Mouse (Mus musculus) B cell, adult 2 months (primary cell): ENCODE measurements at regions not wholly inside any gene's neighbourhood (a gene's known extent, or its start where the extent isn't known, plus 50 kb on each side); places are given as distances from the start of the nearest gene placed in this dataset.

Experiments
- DNase-seq, 2 experiments: peaks; one replicate each; pipeline ENCODE4 v3.0.0; 2022

DNA sequence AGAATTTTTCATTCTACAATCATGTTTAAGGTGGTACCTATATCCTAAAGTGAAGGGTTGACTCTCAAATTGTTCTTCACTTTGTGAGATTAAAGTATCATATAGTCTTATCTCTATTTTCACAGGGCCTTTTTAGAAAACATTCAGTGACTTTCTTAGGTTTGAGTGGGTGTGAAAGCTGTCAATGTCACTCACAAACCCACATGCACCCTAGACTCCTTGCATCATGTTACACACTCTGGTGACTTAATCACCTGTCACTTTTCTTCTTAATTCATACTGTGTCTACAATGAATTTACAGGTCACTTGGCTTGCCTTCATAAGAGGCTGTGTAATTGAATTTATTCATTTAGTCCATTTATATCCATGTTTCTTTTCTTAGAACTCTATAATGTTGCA lies 1026.8 kb upstream of the Alcam start:
- no peak for DNase-seq

DNA sequence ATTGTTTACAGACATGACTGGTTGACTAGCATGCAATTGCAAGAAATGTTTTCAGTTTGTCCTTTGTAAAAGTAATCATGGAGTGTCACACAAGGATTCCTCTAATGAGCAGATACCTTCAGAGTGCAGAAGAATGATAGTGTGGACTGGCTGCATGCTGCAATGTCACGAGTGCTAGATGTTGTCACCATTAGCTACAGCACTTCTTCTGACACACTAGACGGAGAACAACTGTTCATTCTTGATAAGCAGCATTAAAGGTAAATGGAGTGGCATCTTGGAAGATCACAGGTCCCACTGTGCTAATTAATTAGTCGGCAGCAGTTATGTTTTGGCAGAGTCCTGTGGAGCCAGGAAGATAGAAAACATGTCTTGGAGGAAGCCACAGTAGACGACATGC lies 985.6 kb upstream of the Alcam start:
- no peak for DNase-seq

DNA sequence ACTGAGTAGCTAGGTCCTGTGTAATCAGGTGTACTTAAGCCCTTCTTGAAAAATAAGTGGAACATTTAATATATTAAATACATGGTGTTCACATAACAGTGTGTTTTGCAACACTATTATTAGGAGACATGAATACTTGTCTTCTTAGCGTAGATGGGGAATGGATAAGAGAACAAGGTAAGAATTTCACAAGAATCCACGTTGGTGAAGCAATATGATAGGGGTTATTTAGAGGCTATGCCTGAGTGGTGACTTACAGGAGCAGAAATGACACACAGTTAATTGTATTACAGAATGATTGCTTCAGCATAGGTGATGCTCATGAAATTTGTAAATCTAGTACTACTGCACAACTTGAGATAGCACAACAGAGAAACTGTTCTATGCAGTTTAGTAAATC lies 964.5 kb upstream of the Alcam start:
- DNase-seq: no peak

DNA sequence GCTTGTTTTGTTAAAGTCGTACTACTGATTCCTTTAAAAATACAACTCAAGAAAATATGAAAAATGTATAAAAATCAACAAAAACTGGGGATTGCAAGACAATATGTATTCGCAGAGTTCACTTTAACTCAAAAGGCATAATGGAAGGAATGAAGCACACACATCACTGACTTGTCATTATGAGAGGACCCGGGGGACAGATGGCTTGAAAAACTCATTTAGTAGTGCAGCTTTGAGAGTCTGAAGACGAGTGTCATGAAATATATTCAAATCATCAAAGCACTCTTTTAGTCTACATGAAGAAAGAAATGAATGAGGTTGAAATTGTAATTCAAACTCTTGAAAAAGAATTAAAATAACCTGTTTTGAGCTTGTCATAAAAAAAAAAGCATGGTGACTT lies 931.3 kb upstream of the Alcam start:
- DNase-seq: no peak

DNA sequence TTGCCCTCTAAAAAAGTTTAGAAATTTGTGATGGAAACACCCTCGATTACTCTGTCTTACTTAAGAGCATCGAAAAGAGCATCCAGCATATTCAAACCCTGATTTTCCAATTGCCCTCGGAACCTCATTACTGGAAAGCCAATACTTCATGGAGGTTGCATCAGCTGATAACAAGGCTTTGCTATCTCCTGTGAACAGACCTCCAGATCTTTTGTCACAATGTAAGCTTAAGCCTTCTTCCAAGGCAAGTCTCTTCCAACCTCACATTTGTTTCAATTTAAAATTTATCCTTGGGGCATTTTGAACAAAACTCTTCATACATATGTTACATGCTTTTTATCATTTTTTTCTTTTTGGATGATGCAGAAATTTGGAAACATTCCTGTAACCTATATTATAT lies 888.3 kb upstream of the Alcam start:
- DNase-seq: no peak

DNA sequence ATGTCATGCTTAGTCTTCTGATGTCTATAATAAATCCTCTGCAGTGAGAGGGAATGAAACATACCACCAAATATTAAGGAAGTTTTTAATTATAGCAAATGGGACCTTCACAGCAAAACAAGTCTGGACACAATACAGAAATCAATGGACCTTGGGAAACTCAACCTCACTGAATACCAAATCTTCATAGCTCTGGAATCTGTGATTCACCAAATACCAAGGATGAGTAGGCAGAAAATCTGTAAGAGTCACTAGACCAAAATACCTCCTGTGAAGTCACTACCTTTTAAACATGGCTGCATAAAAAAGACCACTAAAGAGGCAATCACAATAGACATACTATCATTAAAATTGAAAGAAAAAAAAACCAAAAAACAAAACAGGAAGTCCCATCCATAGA lies 872.5 kb upstream of the Alcam start:
- DNase-seq: no peak

DNA sequence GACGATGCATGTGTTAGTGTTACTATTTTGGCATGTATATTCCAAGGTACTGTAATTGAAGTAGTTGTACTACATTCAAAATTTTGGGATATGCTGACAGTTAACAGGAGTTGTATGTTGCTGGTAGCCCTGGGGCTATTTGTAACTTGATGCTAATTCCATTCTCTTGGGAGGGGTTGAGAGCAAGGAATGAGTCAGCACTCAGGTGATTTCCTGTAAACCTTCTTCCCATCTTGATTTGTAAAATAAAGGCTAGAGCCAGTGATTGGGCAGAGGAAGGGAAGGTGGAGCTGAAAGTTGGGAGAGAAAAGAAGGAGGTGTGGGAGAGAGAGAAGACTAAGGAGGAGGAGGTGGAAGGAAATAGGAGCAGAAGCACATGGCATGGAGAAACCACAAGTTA lies 838.2 kb upstream of the Alcam start:
- no peak for DNase-seq

DNA sequence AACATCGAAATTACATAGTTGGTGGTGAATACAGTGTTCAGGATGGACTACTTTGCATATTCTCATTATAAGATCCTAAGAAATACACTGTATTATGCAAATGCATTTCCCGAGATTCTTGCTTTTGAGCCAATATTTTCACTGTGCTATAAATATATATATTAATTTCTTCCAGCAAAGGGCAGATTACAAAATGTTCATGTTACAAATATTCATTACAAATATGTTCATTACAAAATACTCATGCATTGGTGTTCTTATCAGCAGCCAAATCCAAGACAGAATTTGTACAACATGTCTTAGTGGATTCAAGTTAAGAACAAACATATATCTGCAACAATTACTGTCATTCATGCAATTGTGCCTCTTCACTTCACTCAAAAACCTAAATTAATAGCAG lies 828.1 kb upstream of the Alcam start:
- no peak for DNase-seq

DNA sequence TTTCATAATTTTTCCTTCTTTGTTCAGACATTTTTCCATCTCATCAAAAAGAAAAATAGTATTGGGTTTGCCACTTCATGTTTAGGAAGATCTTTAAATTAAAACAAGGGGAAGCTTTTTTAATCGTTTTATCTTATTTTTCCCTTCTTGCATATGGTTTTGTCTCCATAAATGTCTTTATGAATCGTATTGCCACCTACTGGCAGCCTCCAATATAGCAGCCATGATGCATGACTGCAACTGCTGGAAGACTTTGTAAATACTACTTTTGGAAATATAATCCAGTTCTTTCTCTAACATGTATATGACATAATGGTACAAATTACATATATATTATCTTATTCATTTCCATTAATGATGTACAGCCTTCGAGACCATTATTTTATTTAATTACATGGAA lies 812.2 kb upstream of the Alcam start:
- peak; percentile 56 to 65 for DNase-seq

DNA sequence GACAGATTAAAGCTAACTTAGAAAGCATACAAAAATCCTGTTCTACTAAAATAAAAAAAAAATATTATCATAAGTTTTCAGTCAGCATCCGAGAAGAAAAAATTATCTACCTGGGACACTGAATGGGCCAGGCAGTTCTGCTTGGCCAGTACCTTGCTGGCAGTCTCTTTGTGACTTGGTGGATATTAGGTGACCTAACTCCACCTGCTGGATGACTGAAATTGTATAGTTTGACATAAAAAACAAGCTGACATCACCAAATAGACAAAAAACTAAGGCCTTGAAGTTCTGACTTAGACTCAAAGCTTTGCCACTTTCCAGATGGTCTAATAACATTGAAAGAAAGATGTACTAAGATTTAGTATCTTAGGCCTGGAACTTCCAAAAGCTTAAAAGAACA lies 791.5 kb upstream of the Alcam start:
- DNase-seq: no peak

DNA sequence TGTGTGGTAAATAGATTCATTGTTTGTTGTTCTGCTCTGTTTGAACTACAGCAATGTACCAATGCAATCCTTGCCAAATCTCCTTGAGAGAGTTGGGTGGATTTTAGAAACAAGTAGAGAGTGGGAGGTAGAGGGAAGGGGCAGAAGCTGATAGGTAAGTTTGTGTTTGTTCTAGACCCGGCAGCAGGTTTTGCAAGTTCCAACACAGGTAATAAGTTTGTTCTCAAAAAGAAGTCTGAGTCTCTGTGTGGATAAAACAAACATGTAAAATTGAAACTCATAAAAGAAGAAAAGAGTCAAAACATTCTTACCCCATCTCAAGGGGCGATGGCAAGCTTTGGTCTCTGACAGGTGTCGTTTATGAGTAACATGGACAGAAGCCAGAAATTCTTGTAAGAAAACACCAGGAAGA lies 788.3 kb upstream of the Alcam start:
- no peak for DNase-seq

DNA sequence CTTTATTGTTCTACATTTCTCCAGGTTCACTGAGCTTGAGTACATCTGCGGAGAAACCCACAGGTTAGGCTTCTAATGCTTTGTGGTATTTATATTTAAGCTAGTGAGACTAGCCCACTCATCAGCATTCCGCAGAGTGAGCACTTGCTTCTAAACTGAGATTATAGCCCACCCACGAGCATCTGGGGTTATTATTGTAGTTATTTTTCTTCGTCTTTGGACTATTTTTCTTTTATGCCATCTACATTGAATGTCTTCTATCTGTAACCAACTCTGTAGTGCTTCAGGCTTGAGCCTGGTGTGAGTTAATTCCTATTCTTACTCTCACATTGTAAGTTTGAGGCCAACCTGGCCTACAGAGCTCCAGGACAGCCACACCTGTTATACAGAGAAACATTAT lies 765.0 kb upstream of the Alcam start:
- DNase-seq: no peak

DNA sequence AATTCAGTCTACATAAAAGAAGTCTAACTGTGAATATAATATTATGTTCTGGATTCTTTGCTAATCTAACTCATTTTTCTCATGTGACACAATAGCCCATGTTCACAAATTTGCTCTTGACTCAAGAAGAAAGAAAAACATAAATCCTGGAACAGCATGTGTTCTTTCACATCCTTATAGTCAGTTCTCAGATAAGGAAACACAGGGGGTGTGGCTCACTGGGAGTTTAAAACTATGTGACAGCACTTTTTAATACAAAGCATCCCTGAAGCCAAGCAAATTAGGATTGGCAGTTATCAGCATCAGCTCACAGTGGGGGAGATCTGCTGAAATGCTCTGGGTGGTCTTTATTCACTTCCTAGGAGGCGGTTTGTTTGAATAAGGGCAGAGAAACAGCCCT lies 747.6 kb upstream of the Alcam start:
- DNase-seq: no peak

DNA sequence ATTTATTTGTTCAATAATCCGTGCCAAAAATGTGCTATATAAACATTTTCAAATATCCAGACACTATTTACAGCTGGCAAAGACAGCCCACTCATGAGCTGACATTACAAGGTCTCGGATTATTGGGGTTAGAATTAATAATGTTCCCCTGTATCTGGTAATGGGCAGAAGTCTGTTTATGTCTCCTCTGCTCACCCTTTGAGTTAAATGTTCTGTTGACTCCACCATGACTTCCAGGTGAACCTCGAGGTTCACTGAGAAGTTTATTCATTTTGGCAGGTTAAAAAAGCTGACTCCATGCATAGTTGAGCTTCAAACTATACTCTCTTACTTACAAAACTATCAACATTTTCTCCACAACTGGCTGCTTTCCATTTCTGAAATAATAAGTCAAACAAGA lies 732.6 kb upstream of the Alcam start:
- DNase-seq: no peak

DNA sequence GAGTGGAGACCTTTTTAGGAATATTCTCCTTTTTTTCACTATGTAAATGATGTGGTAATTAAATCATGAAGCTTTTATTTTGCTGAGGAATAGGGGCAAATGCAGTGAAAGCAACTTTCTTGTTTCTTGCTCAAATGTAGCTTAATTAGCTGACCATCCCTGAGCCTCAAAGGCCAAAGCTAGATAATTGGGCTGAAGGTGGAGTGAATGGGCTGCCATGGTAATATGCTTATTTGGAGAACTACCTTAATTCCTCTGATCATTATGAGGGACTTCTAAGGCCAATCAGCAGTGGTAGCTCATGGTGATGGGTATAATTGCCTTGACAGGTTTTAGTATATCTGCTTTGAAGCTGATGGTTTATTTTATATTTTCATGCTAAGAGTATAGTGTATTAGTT lies 702.5 kb upstream of the Alcam start:
- no peak for DNase-seq

DNA sequence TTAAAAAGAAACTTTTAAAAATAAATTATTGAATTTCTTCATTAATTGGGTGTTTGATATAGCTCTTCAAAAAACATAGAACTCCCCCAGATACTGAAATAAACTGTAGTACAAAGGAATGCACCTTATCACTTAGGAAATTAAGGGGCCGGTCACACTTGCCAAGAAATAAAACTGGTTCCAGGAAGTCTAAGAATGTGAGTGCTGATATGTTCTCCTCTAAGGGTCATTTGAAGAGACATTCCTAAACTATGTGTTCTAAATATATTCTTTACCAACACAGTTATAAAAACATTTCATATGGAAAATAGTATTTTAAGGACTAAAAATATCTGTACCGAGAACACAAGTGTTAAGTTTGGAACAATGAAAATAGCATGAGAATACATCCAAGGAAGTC lies 676.8 kb upstream of the Alcam start:
- DNase-seq: no peak

DNA sequence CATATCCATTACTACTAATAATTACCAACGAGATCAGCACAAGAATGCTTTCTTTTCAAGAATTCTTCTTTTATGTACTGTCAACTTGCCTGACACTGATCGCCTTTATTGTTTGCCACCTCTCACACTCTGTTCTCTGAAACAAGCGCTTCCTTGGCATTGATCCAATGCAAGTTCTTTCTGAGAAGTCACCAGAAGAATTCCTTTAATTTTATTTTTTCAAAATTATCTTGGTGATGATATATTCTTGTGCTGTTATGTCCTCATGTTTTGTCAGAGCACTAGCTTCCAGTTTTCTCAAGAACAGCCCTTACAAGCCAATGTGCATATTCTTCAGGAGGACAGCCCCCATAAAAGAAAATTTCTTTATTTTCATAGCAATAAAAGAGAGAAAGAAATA lies 654.9 kb upstream of the Alcam start:
- DNase-seq: no peak

DNA sequence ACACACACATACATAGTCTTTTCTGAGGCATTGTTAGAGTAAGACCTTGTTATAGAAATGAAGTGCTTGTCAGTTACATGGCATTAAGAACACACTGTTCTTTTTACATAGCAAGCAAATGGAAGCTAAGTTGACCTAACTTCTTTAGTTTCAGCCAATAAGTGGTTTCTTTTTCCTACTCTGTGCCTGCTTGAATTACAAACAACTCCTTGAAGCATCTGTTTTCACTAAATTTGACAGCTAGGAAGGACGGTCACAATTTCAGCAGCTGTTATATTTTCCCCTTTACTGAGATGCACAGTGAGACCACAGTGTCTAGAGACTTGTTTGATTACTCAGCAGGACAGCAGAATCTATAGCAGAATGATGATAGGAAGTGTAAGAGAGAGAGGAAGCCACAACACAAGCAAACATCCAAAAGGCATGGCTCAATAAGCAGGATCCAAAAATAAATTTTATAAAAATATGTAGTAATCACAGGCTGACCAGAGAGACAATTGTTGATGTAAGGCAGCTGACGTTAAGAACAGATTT lies 641.6 kb upstream of the Alcam start:
- DNase-seq: no peak

DNA sequence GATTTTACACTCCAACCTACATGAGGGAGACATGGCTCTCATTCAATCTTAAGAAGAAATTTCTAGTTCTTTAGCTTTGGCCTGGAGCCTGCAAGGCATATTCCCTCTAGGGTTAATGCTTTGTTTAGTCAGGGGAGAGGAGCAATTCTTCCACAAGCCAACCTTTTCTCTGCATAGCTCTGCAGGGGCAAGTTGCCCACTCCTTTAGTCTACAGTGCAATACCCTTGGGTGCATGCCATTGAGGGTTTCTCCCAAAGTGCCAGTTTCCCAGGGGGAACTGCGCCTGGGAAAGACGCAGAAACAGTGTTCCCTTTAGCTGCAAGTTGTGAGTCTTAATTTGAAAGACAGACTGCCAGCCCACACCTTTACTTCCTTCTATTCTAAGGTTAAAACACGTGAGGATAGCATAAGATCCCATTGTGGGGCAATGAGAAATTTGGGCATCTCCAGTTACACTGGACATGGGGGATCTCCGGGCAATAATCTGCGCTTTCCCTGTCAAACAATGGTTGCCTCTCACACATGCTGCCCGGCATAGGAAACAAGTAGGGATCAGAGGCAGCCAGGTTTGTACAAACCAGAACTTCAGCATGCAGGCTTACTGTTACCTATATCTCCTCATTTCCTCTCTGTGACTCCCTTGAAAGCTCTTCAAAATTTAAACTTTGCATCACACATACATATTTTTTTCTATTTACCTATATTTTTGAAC lies 620.1 kb upstream of the Alcam start:
- no peak for DNase-seq

DNA sequence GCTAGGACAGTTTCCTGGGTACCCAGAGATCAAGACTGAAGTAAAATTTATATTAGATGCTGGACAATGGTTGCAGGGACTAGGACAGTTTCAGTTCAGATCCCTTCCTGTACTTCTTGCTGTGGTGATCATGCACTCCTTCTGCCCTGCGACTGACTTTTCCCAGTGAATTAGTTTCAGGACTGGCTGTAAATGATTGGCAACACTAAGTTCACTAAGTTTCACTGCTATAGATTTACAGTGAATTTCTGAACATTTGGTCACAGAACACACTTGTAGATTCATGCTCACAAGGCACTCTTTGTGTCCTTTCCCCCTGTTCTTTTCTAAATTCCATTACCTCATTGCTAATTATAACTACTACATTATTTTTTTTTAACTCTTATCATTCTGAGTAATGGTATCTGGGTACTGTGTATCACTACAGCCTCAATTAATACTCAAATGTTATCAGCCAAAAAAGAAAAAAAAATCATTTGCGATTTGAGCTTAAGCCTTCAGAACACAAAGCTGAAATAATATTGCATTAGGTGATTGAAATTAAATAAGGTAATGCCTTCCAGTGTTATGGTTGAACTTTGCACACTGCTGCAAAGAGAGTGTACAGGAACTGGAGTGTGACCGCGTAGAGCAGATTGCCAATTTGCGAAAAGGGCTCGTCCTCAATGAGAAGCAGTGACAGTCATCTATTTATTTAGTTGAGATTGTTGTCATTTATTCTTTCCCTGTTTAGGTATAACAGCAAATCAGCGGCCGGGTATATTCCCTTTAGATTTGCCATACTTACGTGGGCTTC lies 618.2 kb upstream of the Alcam start:
- no peak for DNase-seq

DNA sequence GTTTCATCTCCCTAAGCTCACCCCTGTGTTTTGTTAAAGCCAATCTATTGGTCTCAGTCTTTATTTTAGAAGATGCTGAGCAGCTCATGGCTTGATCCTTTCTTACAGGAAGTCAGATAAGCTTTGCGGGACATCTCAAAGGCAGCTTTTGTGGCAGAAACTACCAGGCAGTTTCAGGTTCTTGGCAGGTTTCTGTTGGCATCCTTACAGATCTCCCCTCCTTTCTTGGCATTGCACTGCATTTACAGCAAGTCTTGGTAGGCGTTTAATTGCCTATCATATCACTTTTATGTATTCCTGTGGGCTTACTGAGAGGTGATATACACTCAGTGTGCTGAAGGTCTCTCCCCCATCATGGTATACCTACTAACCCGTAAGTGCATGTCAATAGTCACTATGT lies 610.3 kb upstream of the Alcam start:
- no peak for DNase-seq

DNA sequence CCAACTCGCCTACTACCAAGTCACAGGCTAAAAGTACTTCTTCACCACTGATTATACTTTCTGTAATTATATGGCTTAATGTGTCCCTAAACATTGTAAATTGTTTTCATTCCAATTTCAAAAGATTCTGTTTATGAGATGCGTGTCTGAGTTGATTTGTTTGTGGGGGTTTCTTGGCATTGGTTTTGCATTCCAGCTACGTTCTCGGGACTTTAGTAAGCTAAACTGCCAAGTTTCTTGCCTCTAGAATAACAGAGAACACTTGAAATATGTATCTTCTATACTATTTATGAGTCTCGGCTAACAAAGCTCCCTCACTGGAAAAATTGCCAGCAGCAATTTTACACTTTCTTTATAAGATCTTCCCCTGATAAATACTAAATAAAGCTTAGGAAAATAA lies 609.2 kb upstream of the Alcam start:
- DNase-seq: no peak

DNA sequence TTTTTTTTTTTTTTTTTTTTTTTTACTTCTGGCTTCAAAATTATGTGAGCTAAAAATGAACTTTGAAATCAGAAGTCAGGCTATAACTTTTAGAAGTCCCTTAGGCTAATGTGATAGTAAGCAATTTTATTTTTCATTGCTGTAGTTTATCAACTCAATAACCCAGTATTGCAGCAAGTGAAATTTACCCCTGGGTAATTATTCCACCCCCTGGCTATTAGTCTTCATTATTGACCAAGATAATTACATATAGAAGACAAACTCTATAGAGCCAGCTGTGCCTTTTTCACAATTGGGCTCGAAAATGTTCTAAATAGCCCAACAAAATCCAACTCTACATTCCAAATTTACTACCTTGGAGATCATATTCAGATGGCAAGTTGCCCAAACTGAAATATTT lies 572.2 kb upstream of the Alcam start:
- no peak for DNase-seq

DNA sequence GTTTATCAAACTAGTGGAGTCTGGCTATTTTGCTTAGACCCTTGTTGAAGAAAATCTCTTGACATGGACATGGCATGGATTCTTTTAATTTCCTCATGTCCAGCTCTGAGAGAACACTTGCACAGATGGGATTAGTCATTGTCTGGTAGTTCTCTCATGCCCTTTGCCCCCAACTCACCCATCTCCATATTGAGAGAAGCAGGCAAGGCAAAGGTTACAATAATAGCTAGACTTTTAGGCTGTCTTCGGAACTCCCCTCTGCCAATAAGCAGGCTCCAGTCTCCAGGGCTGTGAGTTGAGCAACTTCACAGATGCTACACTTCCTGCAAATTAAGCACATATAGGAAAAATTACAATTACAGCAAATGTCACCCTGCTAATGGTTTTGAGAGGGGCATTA lies 558.0 kb upstream of the Alcam start:
- no peak for DNase-seq
